Mouse (Mus musculus) cerebellum, adult 11 months (tissue): ENCODE measurements around the gene Pfas.
A peak's percentile ranks its signal among the peaks of the same experiment; 100 is the strongest.
"Not testable (repeated sequence)": the region's sequence is repeated elsewhere in the genome, so short reads cannot be mapped to it uniquely, and the experiment has no call there.

Experiments
- DNase-seq: peaks from one replicate; pipeline ENCODE4 v3.0.0; 2022

Gene Pfas

GRCm38 (mm10) chr11:68968752-68969151, 39.5 kb downstream of the Pfas start:
- DNase-seq = no peak

DNA sequence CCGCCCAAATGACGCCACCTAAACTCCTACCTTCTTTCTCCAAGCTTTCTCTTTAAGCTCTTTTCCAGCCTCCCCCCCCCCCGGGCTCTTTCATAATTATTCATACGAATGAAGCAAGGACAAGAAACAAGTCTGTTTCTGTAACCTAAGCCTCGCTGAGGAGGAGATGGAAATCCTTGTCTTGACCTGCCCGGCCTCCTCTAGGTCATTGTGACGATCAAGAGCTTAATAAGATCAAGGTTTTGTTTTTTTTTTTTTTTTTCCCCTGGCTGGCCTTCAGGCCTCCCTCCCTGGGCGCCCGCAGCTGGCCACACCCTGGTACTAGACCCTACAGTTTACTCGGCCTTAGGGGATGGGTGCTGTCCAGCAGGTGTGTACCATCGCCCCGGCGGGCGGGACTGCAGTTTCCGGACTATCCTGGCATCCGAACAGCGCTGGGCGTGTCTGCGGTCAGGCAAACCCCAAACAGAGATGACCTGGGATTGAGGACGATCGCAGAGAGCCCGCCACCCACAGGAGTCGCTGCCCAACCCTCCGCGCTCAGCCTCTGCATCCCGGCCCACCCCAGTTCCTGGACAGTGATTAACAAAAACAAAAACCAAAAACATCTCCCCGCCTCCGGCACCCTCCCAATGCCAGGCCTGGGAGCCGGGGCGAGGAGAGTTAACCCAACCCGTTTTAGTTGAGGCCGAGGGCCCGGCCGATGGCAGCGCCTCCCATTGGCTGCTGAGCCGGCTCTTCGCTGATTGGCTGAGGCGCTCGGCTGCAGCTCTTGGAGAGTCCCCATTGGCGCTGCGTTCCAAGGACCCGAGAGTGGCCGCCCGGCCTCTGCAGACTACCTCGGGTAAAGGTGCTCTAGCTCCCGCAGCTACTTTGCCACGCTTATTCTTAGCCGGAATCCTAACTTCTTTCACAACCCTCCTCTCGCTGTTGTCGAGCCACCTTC, 40.6 kb downstream of the Pfas start, which contains the start of gene Slc25a35:
Slc25a35 (plus strand) TSS at position 795 of the 946 bp plus-strand sequence.
- DNase-seq = peak; percentile 91

DNA sequence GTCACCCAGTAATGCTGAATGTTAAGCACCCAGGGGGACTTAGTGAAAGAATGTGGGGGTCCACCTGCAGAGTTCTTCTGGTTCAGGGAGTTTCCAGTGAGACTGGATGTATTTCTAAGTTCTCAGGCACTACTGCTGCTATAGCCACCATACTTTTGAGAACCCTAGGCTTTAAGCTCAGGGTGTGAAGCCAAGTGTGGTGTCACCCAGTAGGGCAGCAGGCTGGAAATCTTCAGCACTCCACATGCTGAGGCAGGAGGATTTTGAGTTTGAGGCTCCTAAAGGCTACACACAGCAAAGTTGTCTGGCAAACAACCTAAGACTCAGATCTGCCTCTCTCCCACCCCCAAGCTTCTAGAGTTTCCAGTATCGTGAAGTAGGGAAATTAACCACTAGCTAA, 41.7 kb downstream of the Pfas start:
- no peak for DNase-seq

DNA sequence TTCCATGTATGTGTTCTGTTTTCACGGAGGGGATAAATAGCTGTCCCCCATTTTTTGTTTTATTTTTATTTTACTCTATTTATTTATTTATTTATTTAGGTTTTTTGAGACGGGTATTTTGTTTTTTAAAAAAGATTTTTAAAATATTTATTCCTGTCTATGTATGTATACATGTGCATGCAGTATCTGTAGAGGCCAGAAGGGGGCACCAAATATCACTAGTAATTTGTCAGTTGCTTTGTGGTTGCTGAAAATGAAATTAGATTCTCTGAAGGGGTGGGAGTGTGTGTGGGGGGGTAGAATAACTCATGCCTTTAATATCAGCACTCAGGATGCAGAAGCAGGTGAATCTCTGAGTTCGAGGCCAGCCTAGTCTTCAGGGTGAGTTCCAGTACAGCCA, 42.4 kb downstream of the Pfas start:
- DNase-seq = peak; percentile 61

DNA sequence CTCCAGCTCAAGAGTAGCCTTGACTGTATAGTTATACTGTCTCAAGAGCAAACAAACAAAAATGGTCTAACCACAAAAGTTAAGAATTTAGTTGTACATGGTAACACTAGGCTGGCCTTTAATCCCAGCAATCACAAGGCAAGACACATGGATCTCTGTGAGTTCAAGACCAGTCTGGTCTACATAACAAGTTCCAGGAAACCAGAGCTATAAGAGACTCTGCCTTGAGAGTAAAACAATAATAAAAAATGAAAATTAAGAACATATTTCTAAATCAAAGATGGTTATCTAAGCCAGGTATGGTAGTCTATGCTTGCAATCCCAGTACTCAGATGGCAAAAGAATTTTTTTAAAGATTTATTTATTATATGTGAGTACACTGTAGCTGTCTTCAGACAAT, 43.2 kb downstream of the Pfas start:
- no peak for DNase-seq

DNA sequence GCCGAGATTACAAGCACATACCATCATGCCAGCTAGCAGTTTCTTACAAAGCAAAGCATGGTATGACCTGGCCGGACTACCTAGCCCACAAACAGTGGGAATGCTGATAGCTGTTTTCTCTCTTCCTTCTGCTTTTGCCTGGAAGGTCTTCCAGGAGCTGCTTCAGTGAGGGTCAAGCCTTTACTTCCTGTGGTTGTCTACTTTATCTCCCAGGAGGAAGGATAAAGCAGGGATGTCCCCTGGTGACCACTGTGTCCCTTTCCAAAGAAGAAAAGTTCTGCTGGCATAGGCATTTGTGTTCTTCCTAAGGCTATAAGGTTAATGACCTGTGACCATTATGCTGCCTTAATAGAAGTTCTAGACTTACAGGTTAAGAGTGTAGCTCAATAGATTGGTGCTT, 44.9 kb downstream of the Pfas start:
- no peak for DNase-seq

- not testable (repeated sequence) for DNase-seq
Measured at GRCm38 (mm10) chr11:68962159-68962558, 46.1 kb downstream of the Pfas start.

DNA sequence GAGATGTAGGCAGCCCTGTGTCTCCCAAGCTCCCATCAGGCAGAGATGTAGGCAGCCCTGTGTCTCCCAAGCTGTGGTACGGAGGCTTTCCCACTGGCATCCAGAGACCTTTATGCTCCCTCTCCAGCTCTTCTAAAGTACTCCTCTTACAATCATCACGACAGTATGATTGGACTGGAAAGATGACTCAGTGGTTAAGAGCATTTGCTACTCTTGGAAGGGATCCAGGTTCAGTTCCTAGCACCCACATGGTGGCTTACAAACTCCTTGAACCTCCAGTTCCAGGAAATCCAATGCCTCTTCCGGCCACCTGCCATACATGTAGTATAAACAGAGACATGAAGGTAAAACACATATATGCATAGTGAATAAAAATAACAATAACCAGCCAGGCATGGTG, 46.7 kb downstream of the Pfas start:
- no peak for DNase-seq

DNA sequence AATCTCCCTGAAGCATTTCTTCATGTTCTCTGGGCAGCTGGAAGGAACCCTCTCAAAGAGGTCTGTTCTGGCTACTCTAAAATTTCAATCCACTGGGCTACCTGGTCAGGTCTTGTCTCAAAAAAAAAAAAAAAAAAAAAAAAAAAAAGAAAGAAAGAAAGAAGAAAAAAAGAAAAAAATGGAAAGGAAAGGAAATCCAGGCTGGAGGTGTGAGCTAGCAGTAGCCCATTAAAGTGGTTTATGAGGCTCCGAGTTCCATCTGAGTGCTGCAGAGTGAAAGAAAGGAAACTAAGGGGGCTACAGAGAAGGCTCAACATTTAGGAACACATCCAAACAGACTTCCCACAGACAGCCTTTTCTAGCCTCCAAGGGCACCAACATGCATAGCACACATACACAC, 50.3 kb downstream of the Pfas start:
- no peak for DNase-seq

GRCm38 (mm10) chr11:68957308-68957707, 51.0 kb downstream of the Pfas start, which contains the start of gene Arhgef15:
TSS of gene Arhgef15 (minus strand) at chr11:68957480.
- DNase-seq = no peak

DNA sequence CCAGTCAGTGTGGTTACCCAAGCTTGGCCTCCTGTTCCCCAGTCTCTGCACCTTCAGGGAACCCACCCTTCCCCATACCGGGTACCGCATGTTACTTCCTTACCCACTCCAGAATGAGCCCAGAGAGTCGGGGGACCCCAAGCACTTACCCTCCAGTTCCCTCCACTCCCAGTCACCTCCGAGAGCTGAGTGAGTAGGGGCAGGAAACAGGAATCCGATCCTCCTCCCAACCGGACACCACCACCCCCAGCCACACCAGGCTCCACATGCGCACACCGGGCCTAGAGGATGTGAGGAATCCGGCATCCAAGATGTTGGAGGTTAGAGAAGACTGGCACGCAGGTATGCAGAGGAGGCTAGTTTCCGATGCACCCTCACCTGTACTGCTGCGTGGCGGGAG, 51.6 kb downstream of the Pfas start:
- DNase-seq = no peak

GRCm38 (mm10) chr11:68956107-68956506, 52.2 kb downstream of the Pfas start:
- no peak for DNase-seq

- no peak for DNase-seq
Measured at GRCm38 (mm10) chr11:68955473-68955872, 52.8 kb downstream of the Pfas start.

- no peak for DNase-seq
Measured at GRCm38 (mm10) chr11:68954408-68954807, 53.9 kb downstream of the Pfas start.

GRCm38 (mm10) chr11:68953903-68954302, 54.4 kb downstream of the Pfas start:
- no peak for DNase-seq

- peak; percentile 63 for DNase-seq
Measured at GRCm38 (mm10) chr11:68947542-68947993, 60.7 kb downstream of the Pfas start.

- no peak for DNase-seq
Measured at GRCm38 (mm10) chr11:68946806-68947440, 61.3 kb downstream of the Pfas start.

GRCm38 (mm10) chr11:68946001-68946400, 62.3 kb downstream of the Pfas start:
- DNase-seq = no peak

DNA sequence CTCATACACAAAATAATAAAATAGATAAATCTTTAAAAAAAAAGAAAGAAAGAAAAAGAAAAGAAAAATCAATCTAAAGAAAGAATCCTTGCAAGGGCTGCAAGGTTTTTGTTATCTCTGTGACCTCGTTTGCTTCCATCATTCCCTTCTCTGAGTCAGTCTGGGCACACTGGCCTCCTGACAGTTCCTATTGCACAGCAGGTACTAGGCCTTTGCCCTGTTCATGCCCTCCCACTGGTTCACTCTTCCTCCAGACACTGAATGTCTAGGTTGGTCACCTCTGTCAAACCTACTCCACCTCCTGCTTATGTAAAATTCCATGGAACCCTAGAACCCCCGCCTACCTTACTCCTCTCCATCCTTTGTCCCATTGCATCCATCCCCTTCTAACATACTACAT, 63.0 kb downstream of the Pfas start:
- DNase-seq = no peak

DNA sequence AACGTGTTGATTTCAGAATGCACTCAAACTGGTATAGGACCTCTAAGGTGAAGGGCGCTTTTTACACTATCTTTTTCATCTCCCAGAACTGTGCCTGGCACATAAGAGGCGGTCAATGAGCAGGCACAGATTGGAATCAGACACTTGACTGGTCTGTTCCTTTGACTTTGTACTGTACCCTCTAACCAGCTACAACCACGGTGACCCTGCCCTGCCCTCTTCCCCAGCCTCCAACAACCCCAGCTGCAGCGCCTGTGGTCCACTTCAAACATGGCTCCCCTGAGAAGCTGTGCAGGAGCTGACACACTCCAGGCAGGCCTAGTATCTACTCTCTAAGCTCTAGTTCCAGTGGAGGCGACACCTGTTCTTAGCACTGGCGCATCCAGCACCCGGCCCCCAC, 65.5 kb downstream of the Pfas start:
- no peak for DNase-seq

GRCm38 (mm10) chr11:68940516-68940915, 67.7 kb downstream of the Pfas start:
- no peak for DNase-seq

DNA sequence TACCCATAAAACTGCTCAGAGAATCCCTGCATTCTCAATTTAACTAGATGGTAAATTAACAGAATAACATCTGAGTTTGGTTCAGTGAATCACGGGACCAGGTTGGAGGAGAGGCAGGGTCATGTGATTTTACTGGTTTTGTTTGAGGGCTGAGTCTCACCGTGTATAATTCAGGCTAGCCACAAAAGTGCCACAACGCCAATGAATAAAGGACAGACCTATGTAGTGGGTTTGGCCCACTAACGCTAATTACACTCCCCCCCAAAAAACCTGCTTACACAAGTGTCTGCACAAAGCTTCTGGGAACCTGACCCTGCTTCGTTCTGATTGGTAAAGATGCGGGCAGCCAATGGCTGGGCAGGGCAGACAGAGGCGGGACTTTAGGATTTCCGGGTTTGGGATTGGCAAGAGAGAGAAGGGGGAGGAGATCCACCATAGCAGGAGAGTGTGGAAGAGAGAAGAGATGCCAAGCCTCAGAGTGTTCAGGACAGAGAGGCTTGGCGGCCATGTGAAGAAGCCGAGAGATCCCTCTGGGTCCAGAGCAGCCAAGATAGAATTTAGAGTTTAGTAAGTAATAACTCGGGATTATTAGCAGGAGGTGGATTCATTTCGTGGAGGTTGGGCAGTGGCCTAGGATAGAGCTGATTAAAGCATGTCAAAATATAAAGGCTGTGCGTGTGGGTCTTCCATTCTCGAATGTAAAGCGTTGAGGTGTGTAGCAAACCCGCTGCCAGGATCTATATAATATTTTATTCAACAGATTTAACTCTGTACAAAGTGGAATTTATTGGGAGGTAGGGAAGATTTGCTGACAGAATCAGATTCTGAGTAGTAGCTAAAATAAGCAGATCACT, 68.6 kb downstream of the Pfas start:
- DNase-seq = peak; percentile 84

- not testable (repeated sequence) for DNase-seq
Measured at GRCm38 (mm10) chr11:68936951-68937350, 71.3 kb downstream of the Pfas start.
